Mouse (Mus musculus): ENCODE measurements around the gene Fbxw11. TPM values are rescaled to one million over a fixed set of nuclear protein-coding genes. Genes with fewer than 3 reads are reported as not detected.

The Fbxw11 gene
- polyA plus RNA-seq, 1 experiment from 2014 or later, result 32.1 TPM

- Histone ChIP-seq H3K4me3 (ENCODE audit: low read depth, low read length) (no peak overlapping the region), H3K27ac (replicated peaks) (no peak overlapping the region), H3K27me3 (ENCODE audit: control insufficient read depth, insufficient read depth, low read length) (no peaks in the 10 kb centered on the region), H3K9ac (ENCODE audit: low read length) (no peak overlapping the region), H3K36me3 (ENCODE audit: control insufficient read depth, insufficient read depth, low read length) (no peaks in the 10 kb centered on the region), H3K9me3 (ENCODE audit: control insufficient read depth, low read length) (no peaks in the 10 kb centered on the region), H3K4me2 (replicated peaks; ENCODE audit: low read depth) (no peak overlapping the region), H3K4me1 (replicated peaks; ENCODE audit: control insufficient read depth, insufficient read depth) (no peaks in the 10 kb centered on the region)
- TF ChIP-seq CTCF (IDR thresholded peaks at IDR 0.05; ENCODE audit: low read depth), result no peak
- no peak for TF ChIP-seq EP300 (optimal IDR thresholded peaks at IDR 0.05)
- ATAC-seq (ENCODE audit: low FRiP score, low TSS enrichment), result no peak
- DNase-seq (ENCODE audit: low spot score), result no peak
- 64% methylated on average over 4 of the region's 4 CpGs for WGBS
These were observed 64.0 kb downstream of the Fbxw11 start for GRCm38 (mm10) chr11:32706406-32706993.

GRCm38 (mm10) chr11:32707481-32707880 lies 65.0 kb downstream of the Fbxw11 start:
- Histone ChIP-seq H3K9ac (ENCODE audit: low read length) (no peak overlapping the region), H3K9me3 (ENCODE audit: control insufficient read depth, low read length) (no peaks in the 10 kb centered on the region), H3K4me2 (replicated peaks; ENCODE audit: low read depth) (no peak overlapping the region), H3K36me3 (ENCODE audit: control insufficient read depth, insufficient read depth, low read length) (peaks cover 6% of the 10 kb centered on the region; the same call in 1 of the 2 replicates), H3K27me3 (ENCODE audit: control insufficient read depth, insufficient read depth, low read length) (no peaks in the 10 kb centered on the region), H3K4me3 (ENCODE audit: low read depth, low read length) (no peak overlapping the region), H3K27ac (replicated peaks) (no peak overlapping the region), H3K4me1 (replicated peaks; ENCODE audit: control insufficient read depth, insufficient read depth) (no peaks in the 10 kb centered on the region)
- no peak for TF ChIP-seq CTCF (IDR thresholded peaks at IDR 0.05; ENCODE audit: low read depth)
- no peak for TF ChIP-seq EP300 (optimal IDR thresholded peaks at IDR 0.05)
- 58% methylated on average over 3 of the region's 3 CpGs for WGBS
- DNase-seq (ENCODE audit: low spot score), result no peak
- ATAC-seq (ENCODE audit: low FRiP score, low TSS enrichment), result no peak

DNA sequence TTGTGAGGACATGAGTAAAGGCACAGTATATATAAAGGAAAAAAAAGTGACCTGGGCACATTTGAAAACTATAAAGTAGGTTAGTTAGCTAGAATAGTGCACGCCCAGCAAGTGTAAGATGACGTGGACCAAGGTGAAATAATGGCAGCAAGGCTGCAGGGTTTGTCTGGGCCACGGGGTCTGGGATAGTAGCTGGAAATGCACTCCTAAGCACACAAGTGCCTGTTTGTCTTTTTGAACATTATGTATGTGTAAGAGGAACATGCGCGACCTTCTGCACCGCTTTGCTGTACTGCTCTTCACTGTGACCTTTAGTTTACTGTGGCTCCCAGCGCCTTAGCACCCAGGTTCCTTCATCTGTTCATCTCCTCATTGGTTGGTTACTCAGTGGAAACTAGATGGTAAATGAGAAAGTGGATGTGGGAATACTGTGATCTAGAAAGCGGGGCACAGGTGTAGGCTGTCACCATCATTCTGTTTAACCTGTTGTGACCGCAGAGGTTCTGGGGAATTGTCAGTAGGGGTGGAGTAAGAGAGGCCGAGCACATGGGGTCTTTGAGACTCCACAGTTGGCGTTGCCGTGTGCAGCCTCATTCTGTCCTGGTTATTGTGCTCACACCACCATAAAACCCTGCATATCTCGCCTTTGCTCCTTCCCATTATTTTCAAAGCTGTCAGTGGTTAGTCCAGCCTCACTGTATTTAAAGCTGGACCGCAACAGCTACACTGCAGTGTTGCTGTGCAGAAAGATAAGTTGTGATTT lies 66.4 kb downstream of the Fbxw11 start:
- H3K27ac ChIP-seq (replicated peaks), result no peak overlapping the region
- no peak overlapping the region for H3K9ac ChIP-seq (ENCODE audit: low read length)

DNA sequence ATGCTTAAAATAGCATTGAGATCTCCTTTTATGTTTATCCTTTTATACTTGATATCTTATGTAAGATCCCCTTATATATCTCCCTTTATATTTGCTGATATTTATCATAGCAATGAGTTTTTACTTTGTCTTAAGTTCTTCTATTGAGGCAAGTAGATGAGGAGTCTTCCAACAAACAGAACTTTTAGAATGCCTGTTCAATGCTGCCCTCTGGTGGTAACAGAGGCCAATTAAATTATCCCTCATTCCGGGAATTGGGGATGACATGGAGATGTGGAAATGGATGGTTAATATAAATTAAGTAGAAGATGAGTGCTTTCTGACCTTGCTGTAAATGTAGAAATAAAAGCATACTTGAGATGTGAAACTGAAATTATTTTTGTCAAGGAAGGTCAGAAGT lies 67.0 kb downstream of the Fbxw11 start:
- Histone ChIP-seq H3K9ac (ENCODE audit: low read length) (no peak overlapping the region), H3K36me3 (ENCODE audit: control insufficient read depth, insufficient read depth, low read length) (peaks cover 6% of the 10 kb centered on the region; the same call in 1 of the 2 replicates), H3K27ac (replicated peaks) (no peak overlapping the region), H3K9me3 (ENCODE audit: control insufficient read depth, low read length) (no peaks in the 10 kb centered on the region), H3K27me3 (ENCODE audit: control insufficient read depth, insufficient read depth, low read length) (no peaks in the 10 kb centered on the region), H3K4me3 (ENCODE audit: low read depth, low read length) (no peak overlapping the region), H3K4me1 (replicated peaks; ENCODE audit: control insufficient read depth, insufficient read depth) (no peaks in the 10 kb centered on the region), H3K4me2 (replicated peaks; ENCODE audit: low read depth) (no peak overlapping the region)
- peak; percentile 94 for TF ChIP-seq CTCF (IDR thresholded peaks at IDR 0.05; ENCODE audit: low read depth)
- TF ChIP-seq EP300 (optimal IDR thresholded peaks at IDR 0.05), result no peak
- no peak for ATAC-seq (ENCODE audit: low FRiP score, low TSS enrichment)
- peak; percentile 42 for DNase-seq (ENCODE audit: low spot score)
- WGBS, result 6% methylated on average over 1 of the region's 1 CpGs

More for the DNA sequence above, 66.4 kb downstream of the Fbxw11 start:
- H3K4me3 ChIP-seq (ENCODE audit: low read depth, low read length), result no peak overlapping the region
- H3K4me1 ChIP-seq (replicated peaks; ENCODE audit: control insufficient read depth, insufficient read depth), result no peaks in the 10 kb centered on the region
- H3K9me3 ChIP-seq (ENCODE audit: control insufficient read depth, low read length), result no peaks in the 10 kb centered on the region
- H3K27me3 ChIP-seq (ENCODE audit: control insufficient read depth, insufficient read depth, low read length), result no peaks in the 10 kb centered on the region
- no peak for ATAC-seq (ENCODE audit: low FRiP score, low TSS enrichment)
- no peak overlapping the region for H3K4me2 ChIP-seq (replicated peaks; ENCODE audit: low read depth)
- DNase-seq (ENCODE audit: low spot score), result no peak
- H3K36me3 ChIP-seq (ENCODE audit: control insufficient read depth, insufficient read depth, low read length), result peaks cover 6% of the 10 kb centered on the region; the same call in 1 of the 2 replicates
- WGBS, result 71% methylated on average over 14 of the region's 14 CpGs
- TF ChIP-seq EP300 (optimal IDR thresholded peaks at IDR 0.05) (no peak), CTCF (IDR thresholded peaks at IDR 0.05; ENCODE audit: low read depth) (no peak)

GRCm38 (mm10) chr11:32714230-32714629 lies 71.7 kb downstream of the Fbxw11 start:
- Histone ChIP-seq H3K4me2 (replicated peaks; ENCODE audit: low read depth) (no peak overlapping the region), H3K27ac (replicated peaks) (no peak overlapping the region), H3K27me3 (ENCODE audit: control insufficient read depth, insufficient read depth, low read length) (no peaks in the 10 kb centered on the region), H3K36me3 (ENCODE audit: control insufficient read depth, insufficient read depth, low read length) (peaks cover 6% of the 10 kb centered on the region; the same call in 1 of the 2 replicates), H3K4me1 (replicated peaks; ENCODE audit: control insufficient read depth, insufficient read depth) (no peaks in the 10 kb centered on the region), H3K9ac (ENCODE audit: low read length) (no peak overlapping the region), H3K9me3 (ENCODE audit: control insufficient read depth, low read length) (no peaks in the 10 kb centered on the region), H3K4me3 (ENCODE audit: low read depth, low read length) (no peak overlapping the region)
- ATAC-seq (ENCODE audit: low FRiP score, low TSS enrichment) (no peak), DNase-seq (ENCODE audit: low spot score) (no peak)
- WGBS, result 51% methylated on average over 5 of the region's 5 CpGs
- peak; percentile 77 for TF ChIP-seq CTCF (IDR thresholded peaks at IDR 0.05; ENCODE audit: low read depth)
- TF ChIP-seq EP300 (optimal IDR thresholded peaks at IDR 0.05), result no peak

DNA sequence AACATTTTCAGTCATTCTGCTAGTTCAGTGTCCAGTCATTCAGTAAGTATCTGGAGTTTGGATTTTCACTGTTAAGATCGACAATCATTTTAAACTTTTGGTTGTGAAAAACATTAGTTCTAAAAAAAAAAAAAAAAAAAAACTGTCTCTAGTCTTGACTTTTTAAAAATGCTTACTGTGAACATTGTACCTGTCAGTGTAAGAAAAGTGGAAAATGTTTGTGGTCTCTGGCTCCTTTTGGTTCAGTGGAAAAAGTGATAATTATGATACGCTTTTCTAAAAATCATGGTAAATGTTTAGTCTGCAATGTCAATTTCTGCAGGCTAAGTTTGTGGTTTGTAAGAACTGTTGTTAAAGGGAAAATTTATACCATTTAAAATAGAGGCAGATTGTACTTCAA lies 72.4 kb downstream of the Fbxw11 start:
- Histone ChIP-seq H3K4me2 (replicated peaks; ENCODE audit: low read depth) (no peak overlapping the region), H3K4me1 (replicated peaks; ENCODE audit: control insufficient read depth, insufficient read depth) (no peaks in the 10 kb centered on the region), H3K27me3 (ENCODE audit: control insufficient read depth, insufficient read depth, low read length) (no peaks in the 10 kb centered on the region), H3K9me3 (ENCODE audit: control insufficient read depth, low read length) (no peaks in the 10 kb centered on the region), H3K9ac (ENCODE audit: low read length) (no peak overlapping the region), H3K27ac (replicated peaks) (no peak overlapping the region), H3K4me3 (ENCODE audit: low read depth, low read length) (no peak overlapping the region), H3K36me3 (ENCODE audit: control insufficient read depth, insufficient read depth, low read length) (peaks cover 6% of the 10 kb centered on the region; the same call in 1 of the 2 replicates)
- 93% methylated on average over 2 of the region's 2 CpGs for WGBS
- DNase-seq (ENCODE audit: low spot score) (no peak), ATAC-seq (ENCODE audit: low FRiP score, low TSS enrichment) (no peak)
- TF ChIP-seq EP300 (optimal IDR thresholded peaks at IDR 0.05) (no peak), CTCF (IDR thresholded peaks at IDR 0.05; ENCODE audit: low read depth) (no peak)
